Mouse (Mus musculus) left cerebral cortex, adult 9 months (tissue): ENCODE measurements around the gene Kcnq5.

ENCODE experiments used
- DNase-seq, 2 experiments: peaks; one replicate each; pipeline ENCODE4 v3.0.0; 2022; ENCODE audit warnings: low spot score in 2 of 2

The Kcnq5 gene

DNA sequence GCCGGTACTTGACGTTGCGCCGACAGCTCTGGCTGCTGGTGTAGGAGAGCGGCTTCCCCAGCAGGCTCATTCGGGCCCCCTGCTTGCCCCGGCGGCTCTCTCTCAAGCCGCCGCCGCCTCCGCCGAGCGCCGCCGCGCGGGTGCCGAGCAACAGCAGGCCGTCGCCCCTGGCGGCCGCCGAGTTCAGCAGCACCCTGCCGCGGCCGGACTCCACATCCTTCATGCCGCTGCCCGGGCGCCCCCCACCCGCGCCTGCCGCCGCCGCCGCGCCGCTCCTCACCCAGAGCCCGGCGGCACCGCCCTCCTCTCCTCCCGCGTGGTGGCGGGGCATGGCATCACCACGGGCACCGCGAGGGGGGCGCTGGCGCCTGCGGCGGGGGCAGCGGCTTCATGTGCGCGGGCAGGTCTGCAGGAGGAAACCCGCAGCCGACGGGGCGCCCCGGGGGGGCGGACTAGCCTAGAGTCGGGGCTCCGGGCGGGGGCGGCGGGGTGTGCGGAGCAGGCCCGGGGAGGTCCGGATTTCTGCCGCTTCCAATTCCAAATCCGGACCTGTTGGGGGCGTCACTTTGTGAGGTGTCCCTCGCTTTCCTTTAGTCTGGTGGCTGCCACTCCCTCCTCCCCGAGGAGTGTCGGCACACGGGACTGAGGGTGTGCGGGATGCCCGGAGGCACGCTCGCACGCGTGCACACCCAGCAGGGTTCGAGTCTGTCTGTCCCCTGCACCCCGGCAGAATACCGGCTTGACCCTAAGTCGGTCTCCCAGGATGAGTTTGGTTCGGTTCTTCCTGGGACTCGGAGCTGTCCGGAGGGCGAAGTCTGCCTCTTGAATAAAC is at the start of gene Kcnq5:
Gene Kcnq5 (minus strand): TSS at position 692 of the 832 bp plus-strand sequence.
- DNase-seq = peak in 1 of 2 experiments; percentile 48

DNA sequence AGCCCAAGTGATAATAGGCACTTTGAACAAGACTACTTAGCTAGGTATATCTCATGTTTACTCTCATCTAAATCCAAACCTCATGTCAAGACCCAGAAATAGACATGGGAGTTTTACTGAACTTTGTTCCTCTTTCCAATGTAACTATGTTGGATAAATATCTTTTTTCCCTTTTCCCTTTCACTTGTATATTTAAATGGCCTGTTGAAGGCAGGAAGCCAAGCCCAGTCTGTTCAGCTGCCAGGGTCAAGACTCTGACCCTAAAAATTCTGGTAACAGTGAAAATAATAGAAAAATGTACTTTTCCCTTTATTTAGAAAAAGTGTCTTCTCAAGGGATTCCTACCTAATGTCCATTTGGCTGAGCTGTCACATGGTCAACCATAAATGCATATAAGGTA is 18.0 kb upstream of the Kcnq5 start:
- no peak for DNase-seq

DNA sequence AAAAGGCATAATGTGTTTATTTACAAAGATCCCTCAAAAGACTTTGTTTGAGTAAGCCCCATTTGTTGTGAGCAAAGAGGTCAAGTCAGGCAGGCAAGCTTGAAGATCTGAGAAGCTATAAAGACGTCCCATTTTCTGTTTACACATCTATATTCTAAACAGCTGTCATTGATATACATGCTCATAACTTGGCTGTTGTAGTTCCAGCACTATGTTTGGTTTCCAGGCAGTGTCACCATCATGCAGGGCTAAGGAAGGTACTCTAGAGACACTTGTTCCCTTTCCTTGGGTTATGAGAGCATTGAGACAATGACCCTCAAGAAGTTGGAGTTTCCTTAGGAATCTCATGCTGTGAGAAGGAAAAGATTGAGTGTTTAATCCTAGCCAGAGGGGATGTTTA is 17.6 kb upstream of the Kcnq5 start:
- no peak for DNase-seq

DNA sequence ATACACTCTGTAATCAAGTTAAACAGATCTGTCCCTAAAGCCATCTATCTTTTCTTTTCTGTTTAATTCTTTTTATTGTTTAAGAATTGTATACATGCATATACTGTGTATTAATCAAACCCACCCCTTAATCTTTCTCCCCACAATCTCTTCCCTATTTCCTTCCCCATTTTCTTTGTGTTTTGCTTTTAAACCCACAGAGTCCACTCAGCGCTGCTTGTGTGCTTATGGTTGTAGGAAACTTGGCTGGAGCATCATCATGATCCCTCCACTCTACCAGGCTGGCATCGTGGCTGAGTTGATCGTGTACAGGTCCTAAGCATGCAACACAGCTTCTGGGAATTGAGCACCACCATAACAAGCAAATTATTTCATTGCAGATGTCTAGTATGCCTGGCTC is 12.3 kb upstream of the Kcnq5 start:
- no peak for DNase-seq

DNA sequence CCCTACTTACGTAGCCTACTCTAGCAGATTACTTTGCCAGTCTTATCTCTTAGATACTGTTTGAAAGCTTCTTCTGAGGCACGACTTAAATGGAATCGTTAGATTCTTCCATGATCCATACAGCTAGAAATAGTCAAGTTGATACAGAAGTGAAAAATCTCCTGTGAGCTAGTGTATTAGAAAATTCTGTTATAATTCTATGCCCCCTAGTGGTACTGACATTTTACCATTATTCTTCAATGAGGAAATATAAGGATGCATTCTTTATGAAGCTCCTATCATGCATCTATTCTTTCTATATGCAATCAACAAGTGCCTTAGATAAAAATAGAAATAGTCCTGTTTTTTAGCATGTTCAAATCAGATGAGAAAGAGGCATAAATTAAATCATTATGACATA is 5.4 kb upstream of the Kcnq5 start:
- DNase-seq = no peak

DNA sequence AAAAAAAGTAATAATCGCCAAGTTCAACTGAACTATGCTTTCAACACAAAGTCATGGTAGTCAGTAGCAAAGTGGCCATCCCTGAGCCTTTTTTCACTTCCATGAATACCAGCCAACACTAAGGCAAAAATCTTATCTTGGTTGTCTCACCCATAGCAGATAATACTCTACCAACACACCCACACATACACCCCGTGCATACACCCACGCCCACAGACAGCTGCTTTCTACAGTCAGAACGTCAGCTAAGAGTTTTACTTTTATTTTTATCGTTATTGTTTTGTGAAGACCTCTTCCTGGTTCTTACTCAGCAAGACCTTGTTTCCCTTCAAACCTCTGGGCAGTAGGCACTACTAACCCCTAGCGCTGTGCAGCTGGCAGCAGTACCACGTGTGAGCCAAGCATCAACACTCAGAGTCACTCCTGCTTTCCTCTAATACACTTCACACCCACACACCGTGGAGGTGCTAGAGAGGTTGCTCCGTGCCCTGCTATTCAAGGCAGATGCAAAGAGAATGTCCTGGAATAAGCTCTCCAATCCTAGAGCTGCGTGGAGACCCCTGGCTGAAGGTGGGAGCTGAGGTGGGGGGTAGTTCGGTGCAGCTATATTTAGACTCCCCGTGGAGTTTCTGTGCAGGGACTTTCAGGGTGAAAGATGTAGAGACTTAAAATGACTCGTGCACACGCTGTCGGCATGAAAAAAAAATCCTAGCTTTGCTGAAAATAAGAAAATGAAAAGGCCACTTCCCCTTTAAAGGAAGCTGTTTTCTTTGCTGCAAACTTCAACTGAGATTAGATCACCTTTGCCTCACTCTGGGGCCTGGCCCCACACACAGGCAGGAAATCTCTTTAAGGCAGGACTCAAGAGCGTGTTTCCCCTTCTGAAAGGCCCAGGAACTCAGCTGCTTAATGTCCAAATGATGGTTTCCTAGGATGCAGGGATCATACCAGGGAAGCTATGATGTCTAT is 1.4 kb upstream of the Kcnq5 start:
- peak in 1 of 2 experiments; percentile 48 for DNase-seq

DNA sequence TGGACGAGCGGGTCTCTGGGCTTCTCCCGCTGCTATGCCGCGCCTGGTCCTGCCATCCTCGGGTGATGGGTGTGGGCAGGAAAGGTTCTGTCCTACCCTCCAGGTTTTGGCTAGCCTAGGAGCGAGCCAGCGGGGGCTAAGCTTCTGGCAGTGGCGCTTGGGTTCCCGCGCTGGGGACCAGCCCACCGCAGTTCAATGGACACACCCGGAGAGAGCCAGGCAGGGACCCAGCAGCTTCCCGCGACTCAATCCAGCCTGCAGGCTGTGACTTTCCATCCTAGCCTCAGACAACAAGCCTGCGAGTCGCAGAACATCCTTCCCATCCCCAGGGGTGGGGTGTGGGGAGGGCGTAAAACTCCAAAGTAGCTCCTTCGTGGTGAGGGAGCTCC is 335 bp upstream of the Kcnq5 start:
- DNase-seq = peak in 1 of 2 experiments; percentile 37

DNA sequence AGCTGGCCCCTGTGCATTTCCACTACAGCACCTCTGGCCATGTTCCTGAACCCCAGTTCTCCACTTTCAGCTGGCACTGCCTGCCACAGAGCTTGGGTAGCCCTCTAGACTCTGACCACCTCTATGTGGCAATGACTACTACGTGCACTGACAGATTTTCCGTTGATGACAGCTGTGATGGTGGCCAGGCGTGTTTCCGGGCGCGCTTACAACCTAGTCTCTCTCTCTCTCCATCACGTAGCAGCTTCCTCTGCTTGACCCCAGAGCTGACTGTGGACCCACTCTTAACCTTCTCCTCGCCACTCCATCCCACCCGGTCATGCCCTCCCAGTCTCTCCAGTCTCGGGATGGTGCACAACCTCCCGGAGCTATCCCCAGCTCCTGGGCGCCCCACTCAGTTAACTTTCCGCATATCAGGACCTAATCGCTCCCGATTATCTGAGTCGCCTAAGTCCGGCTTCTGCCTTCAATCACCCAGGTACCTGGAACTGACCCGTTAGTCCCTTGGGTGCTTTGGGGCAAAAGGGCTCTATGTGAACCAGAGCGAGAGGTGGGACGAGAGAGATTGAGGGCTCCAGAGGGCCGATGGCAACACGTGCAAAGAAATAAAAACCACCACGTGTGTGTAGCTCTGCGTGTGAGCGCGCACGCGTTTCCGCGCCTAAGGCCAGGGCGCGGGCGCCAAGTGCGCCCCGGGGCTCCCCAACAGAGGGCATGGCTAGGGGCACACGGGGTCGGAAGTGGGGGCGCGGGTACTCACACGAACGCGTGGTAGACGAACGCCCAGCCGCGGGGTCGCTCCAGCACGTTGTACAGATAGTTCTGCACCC is 1.1 kb downstream of the Kcnq5 start:
- peak in 1 of 2 experiments; percentile 55 for DNase-seq

DNA sequence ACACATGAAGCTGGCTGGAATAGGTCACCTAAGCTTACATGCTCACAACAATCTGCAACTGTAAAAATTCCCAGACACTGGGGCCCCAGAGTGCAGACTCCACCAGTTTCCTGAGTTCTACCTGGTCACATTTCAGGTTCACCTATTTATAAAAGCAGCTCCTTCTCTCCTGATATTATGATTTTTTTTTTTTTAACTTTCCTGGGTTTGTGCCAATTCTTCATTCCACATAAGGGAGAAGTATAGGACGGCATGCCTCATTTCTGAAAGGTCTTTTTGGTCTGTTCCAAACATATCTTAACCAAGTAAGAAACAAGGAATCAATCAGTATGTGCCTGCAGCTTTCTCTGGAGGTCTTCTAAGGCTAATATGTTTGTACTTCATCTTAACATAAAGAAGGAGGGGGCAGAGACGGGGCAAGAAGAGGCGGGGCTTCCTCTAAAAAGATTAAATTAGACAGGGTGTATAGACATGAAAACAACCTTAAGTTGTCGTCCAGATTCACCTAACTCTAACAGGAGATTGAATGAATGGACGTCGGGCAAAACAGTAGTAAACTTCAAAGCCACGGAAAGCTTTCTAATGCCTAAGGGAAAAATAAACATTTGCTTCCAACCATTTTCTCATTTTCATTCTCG is 2.0 kb downstream of the Kcnq5 start:
- peak in 1 of 2 experiments; percentile 10 for DNase-seq

DNA sequence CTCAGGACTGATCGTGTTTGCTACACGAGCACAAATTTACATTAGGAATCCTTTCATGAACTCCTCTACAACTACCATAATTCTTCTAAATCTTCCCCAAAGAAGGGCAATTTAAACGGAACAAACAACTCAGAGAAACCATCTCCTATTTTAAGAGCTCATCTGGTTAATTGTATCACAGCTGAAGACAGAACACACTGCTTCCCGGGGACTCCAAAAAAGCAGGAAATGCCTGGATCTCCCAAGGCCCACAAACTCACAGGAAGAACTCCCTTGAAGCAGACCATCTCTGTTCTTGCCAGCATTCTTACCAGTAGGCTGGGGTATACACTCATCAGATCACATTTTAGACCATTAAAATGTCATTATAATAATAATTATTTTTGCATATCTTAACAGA is 3.7 kb downstream of the Kcnq5 start:
- DNase-seq = no peak

DNA sequence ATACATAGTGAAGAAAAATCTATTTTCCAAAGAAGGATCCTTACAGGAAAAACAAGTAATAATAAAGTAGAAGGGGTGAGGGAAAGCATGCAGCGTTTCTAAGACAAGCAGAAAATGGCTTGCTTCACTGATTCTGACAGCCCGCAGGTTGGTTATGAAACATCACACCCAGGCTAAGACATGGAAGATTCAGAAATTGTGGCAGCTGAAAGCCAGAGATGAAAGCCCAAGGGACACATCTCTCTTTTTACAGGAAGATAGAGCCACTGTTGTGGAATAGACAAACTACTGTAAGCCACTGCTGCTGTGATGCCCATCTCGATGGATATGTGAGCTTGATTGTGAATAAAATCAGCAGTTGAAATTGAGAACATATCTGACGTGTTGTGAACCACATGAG is 20.9 kb downstream of the Kcnq5 start:
- peak in 1 of 2 experiments; percentile 8 for DNase-seq

DNA sequence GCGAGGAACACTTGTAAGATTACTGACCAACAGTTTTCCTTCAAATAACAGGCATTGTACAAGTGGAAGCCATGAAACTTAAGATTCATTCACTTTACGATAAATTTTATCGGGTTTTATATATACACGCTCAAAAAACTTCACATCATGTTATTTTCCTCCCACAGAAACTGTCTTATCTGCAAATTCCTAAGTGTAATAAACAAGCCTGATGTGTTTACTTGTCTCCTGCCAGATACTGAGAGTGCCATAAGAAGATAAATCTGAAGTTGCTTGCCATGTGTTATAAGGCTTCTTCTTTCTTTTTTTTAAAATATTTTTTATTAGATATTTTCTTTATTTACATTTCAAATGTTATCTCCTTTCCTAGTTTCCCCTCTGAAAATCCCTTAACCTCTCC is 34.6 kb downstream of the Kcnq5 start:
- no peak for DNase-seq

DNA sequence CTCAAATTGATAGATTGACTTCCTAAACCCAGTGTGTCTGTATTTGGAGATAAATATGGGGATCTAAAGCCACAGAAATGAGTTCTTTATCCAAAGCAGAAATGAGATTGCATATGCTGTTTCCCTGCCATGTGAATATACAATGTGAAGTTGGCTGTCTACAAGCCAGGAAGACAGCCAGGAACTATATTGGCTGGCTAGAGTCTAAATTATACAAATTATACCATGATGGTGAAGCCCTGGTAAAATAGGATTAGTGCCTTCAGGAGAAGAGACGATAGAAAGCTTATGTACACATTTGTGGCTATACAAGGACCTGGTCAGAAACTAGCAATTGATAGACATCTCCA is 38.5 kb downstream of the Kcnq5 start:
- no peak for DNase-seq

DNA sequence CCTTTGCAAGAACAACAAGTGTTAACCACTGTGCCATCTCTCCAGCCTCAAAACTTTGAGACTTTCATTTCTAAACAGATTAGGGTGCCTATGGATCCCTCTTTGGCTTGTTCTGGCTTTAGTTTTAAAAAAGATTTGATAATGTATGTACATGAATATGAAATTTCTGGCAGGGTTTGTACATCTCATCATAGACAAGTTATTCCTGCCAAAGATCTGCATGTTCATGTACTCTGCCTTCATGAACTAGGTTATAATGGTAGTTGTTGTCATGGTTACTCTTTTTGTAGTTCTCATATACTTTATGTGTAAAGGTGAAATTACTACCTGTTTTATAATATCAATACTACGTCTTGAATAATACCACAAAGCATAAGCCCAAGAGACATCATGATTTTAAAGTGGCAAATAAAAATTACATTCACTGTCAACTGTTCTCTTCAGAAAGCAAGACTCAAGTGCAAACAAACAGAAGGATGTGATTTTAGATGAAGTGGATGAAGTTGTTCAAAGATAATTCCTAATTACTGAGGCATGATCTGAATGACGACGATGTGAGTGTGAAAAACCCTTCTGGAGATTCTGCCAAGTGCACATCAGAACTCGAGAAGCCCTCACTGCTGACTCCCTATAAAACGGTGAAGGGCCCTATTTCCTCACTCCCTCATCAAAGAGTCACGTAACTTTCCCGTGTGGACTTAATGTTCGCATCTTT is 39.0 kb downstream of the Kcnq5 start:
- no peak for DNase-seq

DNA sequence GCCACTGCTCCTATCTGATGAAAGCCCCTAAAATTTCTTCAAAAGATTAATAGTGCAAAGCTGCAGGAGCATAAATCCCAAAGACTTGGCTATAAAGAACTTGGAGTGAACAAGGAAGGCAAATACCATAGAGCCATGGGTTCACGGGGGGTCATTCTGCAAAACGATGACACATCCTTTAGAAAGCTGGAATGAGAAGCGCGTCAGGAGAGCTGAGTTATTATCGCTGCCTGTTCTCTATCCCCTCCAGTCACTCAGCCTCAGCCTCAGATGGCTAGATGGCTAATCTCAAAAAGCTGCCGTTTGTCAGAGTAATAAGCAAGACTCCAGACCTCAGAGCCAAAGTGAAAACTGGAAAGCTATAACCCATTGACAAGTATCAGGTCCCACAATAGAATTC is 42.5 kb downstream of the Kcnq5 start:
- no peak for DNase-seq

DNA sequence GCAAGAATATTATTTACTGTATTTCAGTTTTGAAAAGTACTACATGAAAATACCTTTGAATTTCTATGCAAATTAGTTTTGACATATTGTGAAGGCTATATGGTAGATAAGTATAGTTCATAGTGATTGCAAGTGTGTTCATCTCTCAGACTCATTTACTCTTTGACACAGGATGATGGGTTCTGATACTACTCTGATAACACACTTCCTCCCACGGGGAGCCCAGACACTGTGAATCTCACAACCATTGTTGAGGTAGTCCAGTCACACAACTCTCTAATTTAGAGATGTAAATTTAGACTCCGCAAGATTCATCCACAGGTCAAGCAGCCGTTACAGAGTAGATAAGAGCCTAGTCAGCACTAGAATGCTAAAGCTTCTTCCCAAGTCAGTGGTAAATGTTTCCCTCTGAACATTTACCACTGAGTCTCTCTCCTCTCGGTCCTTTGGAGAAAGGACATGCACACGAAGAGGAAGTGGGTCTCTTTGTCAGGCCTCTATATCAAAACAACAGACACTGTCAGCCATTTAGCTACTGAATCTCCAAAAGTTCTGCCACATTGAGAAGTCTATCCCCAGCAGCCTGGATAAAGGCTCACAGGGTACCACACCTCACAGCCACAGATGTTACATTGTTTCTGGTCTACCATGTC is 65.5 kb downstream of the Kcnq5 start:
- DNase-seq = no peak

DNA sequence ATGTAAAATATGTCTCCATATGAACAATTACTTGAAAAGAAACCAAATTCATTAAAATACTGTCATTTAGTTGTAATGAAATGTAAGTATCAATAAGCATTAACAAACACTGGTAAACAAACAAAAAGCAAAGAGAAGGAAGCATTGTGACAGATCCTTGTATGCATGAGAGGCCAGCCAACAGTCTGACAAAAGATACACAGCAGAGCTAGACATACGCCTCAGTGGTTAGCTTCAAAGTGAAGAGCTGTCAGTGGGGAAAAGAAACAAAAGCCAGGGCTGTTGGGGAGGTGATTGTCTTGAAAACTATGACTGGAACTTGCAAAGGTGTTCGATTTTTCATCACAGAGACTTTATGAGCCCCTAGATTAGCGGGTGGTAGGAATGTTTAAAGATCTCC is 78.0 kb downstream of the Kcnq5 start:
- no peak for DNase-seq

DNA sequence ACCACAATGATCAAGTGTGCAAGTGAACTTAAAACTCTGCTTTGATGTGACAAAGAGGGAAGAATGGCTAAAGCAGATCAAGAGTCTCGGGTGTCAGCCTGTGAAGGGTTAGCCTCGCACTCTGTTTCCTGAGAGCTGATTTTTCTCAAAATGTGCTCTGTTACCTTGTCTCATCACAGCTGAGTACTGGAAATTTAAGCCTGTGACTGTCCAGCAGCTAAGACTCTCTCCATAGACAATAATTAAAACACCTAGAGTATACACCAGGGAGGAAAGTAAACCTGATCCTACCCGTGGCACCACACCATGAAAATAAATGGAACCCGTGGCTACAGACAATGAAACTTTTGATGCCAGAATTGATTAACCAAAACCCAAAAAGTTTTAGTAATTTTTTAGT is 90.9 kb downstream of the Kcnq5 start:
- DNase-seq = no peak

DNA sequence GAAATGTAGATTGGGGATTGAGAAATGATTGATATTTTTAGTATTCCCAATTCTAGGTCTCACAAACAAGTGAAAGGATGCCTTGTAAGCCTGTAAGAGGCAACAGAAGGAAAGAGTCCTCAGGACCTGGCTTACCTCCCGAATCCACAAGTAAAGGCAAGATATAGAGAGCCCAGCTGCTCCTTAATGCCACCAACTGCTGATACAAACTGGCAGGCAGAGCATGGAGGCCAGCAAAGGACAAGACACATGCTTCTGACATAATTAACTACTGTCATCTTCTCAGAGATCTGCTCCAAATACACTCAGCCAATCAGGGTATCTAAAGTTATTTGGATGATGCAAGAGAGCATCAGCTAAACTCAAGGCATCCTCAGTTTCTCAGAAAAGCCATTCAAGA is 93.3 kb downstream of the Kcnq5 start:
- no peak for DNase-seq

DNA sequence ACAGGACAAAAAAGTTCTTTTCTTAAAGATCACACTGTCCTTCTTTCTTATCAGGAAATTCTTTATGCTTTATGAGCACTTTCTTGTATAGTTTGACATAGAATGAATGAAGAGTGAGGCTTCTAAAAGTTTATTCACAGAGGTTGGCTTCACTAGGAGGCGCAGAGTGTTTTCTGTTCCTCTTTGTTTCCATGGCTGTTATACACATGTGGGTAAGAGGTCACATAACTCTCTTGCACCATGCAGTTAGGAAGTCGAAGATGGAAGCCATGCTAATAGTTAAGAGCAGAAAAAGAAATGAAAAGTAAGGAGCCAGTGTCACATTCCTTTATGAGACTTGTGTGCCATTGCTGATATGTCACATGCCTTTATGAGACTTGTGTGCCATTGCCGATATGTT is 105.3 kb downstream of the Kcnq5 start:
- no peak for DNase-seq
